Mouse (Mus musculus) hindbrain, embryonic 15.5 days (tissue): Measurements from ENCODE around the gene Slc2a2. TPM values are rescaled to one million over a fixed set of nuclear protein-coding genes. Genes with fewer than 3 reads are reported as not detected.

ENCODE experiments used
- ATAC-seq: fragments of 200-750 bp; cut with Nextera tagmentation; 2 replicates; pipeline ENCODE4 v1.8.0; 2017; ENCODE audit warnings: low read depth, moderate number of reproducible peaks, moderate TSS enrichment; ENCODE audit not compliant: low FRiP score
- H3K27ac ChIP-seq: fragments of 300-500 bp; sonication (generic); replicated peaks from 2 replicates; pipeline ENCODE4 v1.5.1; 2015; ENCODE audit warnings: mild to moderate bottlenecking, inconsistent platforms
- H3K27me3 ChIP-seq: fragments of 300-500 bp; sonication (generic); 2 replicates; pipeline ENCODE4 v1.6.1; 2015; ENCODE audit warnings: control low read depth, inconsistent platforms
- H3K36me3 ChIP-seq: fragments of 300-500 bp; sonication (generic); 2 replicates; pipeline ENCODE4 v1.6.1; 2015; ENCODE audit warnings: control low read depth, inconsistent platforms
- H3K4me1 ChIP-seq: fragments of 300-500 bp; sonication (generic); replicated peaks from 2 replicates; pipeline ENCODE4 v1.6.1; 2015; ENCODE audit warnings: control low read depth, inconsistent platforms
- H3K4me2 ChIP-seq: fragments of 300-500 bp; sonication (generic); 2 replicates; pipeline ENCODE4 v1.6.1; 2015; ENCODE audit warnings: moderate library complexity, mild to moderate bottlenecking, inconsistent platforms
- H3K4me3 ChIP-seq: fragments of 300-500 bp; sonication (generic); 2 replicates; pipeline ENCODE4 v1.5.1; 2015; ENCODE audit warnings: mild to moderate bottlenecking, inconsistent platforms
- H3K9ac ChIP-seq: fragments of 300-500 bp; sonication (generic); 2 replicates; pipeline ENCODE4 v1.6.1; 2015; ENCODE audit warnings: inconsistent platforms
- H3K9me3 ChIP-seq: fragments of 300-500 bp; sonication (generic); 2 replicates; pipeline ENCODE4 v1.6.1; 2016; ENCODE audit warnings: control low read depth, inconsistent platforms
- WGBS: fragments of 180-500 bp; shearing (Covaris S2); methylation state at CpG from one replicate; pipeline ENCODE4 v1.1.7; 2015; 5-methylcytosine and 5-hydroxymethylcytosine counted together
- polyA plus RNA-seq: library from polyadenylated mRNA; unstranded; fragments of >200 nt; fragmentation: Nextera tagmentation; extraction: Ambion mirVana; gene quantifications from 2 replicates; pipeline ENCODE4 v1.2.1, GENCODE M21; 2015

The Slc2a2 gene
- polyA plus RNA-seq = 0.08 TPM in 1 of 2 replicates, not detected in the other

GRCm38 (mm10) chr3:28697797-28698196 lies at the start of gene Slc2a2:
Slc2a2 (plus strand) TSS chr3:28697903.
- ATAC-seq = no peak
- Histone ChIP-seq H3K9ac (no peak within 1 kb of the TSS), H3K27ac (no peak within 1 kb of the TSS), H3K9me3 (no peaks in the 10 kb centered on the region), H3K27me3 (no peaks in the 10 kb centered on the region), H3K4me2 (no peak within 1 kb of the TSS), H3K36me3 (no peaks in the 10 kb centered on the region), H3K4me1 (no peaks in the 10 kb centered on the region), H3K4me3 (no peak within 1 kb of the TSS)
- 91% methylated on average over 2 of the region's 2 CpGs for WGBS

- Histone ChIP-seq H3K4me2 (no peak overlapping the region), H3K4me3 (no peak overlapping the region), H3K27ac (no peak overlapping the region), H3K9me3 (no peaks in the 10 kb centered on the region), H3K9ac (no peak overlapping the region), H3K27me3 (no peaks in the 10 kb centered on the region), H3K4me1 (no peaks in the 10 kb centered on the region), H3K36me3 (peaks cover 82% of the 10 kb centered on the region)
- ATAC-seq = no peak
- 55% methylated on average over 3 of the region's 3 CpGs for WGBS
Observed at GRCm38 (mm10) chr3:28652574-28652973, 45.1 kb upstream of the Slc2a2 start.

DNA sequence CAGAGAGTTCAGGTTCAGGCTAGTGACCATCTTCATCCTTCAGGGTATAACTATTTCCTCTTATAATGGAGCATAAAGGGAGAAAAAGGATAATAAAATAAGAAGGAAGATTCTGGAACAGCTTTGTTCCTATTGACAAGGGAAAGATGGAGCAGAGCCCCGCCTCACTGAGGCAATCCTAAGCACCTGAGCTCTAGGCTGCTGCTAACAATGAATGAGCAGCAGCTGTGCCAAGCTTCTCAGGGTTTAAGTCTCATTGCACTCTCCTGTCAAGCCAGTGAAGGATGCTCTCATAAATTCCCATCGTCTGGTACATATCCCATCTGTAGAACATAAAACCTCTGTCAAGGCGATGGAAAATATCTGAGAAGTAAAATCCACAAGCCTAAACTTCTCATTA lies 44.7 kb upstream of the Slc2a2 start:
- H3K36me3 ChIP-seq = peaks cover 79% of the 10 kb centered on the region
- 0 out of 2 replicates have a peak, but pooled peaks have one; percentile 34 for ATAC-seq
- 65% methylated on average over 3 of the region's 3 CpGs for WGBS

DNA sequence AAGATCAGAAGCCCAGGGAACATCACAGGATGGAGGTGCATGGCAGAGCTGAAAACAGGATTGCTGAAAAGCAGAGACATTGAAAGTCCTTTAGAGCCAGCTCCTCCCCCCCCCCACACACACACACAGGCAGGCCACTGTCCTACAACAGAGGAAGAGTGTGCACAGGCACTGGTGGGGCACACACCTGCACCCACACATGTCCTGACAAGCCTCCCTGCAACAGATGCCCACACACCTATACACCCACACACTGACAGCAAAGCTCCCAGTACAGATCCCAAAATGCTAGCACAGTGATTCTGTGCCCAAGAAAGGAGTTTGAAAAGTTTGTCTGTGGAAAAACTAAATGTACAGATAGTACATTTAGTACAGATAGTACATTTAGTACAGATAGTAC lies 43.0 kb upstream of the Slc2a2 start:
- H3K36me3 ChIP-seq = peaks cover 62% of the 10 kb centered on the region

More for the DNA sequence above, 44.7 kb upstream of the Slc2a2 start:
- H3K27me3 ChIP-seq = no peaks in the 10 kb centered on the region
- H3K4me1 ChIP-seq = no peaks in the 10 kb centered on the region
- H3K27ac ChIP-seq = no peak overlapping the region
- no peak overlapping the region for H3K4me3 ChIP-seq
- H3K4me2 ChIP-seq = no peak overlapping the region
- no peak overlapping the region for H3K9ac ChIP-seq
- H3K9me3 ChIP-seq = no peaks in the 10 kb centered on the region

DNA sequence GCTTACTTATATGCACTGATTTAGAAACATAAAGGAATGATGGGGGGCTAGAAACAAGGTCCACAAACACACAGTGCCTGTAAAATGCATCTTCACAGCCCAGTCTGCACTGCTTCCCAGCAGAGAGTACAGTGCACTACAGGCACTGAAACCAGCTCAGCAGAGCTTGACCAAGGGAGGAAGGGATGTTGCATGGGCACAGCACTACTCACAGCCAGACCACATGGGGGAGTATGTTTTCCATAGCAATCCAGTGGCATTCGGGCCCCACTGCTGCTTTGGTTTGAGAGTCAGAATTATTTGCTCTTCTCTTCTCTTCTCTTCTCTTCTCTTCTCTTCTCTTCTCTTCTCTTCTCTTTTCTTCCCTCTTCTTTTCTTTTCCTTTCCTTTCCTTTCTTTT lies 39.4 kb upstream of the Slc2a2 start:
- Histone ChIP-seq H3K27me3 (no peaks in the 10 kb centered on the region), H3K27ac (no peak overlapping the region), H3K9ac (no peak overlapping the region), H3K36me3 (peaks cover 52% of the 10 kb centered on the region), H3K9me3 (no peaks in the 10 kb centered on the region), H3K4me2 (no peak overlapping the region), H3K4me3 (no peak overlapping the region), H3K4me1 (no peaks in the 10 kb centered on the region)
- WGBS = 48% methylated on average over 1 of the region's 1 CpGs
- ATAC-seq = no peak

More for the DNA sequence above, 43.0 kb upstream of the Slc2a2 start:
- H3K9me3 ChIP-seq = no peaks in the 10 kb centered on the region
- H3K27me3 ChIP-seq = no peaks in the 10 kb centered on the region
- H3K4me2 ChIP-seq = no peak overlapping the region
- H3K4me3 ChIP-seq = no peak overlapping the region
- no peaks in the 10 kb centered on the region for H3K4me1 ChIP-seq
- ATAC-seq = no peak
- H3K9ac ChIP-seq = no peak overlapping the region
- H3K27ac ChIP-seq = no peak overlapping the region

GRCm38 (mm10) chr3:28680851-28681250 lies 16.9 kb upstream of the Slc2a2 start:
- no peak overlapping the region for H3K4me3 ChIP-seq
- H3K27ac ChIP-seq = no peak overlapping the region
- no peaks in the 10 kb centered on the region for H3K4me1 ChIP-seq
- H3K36me3 ChIP-seq = no peaks in the 10 kb centered on the region
- 0 out of 2 replicates have a peak, but pooled peaks have one; percentile 30 for ATAC-seq
- H3K9me3 ChIP-seq = no peaks in the 10 kb centered on the region
- H3K4me2 ChIP-seq = no peak overlapping the region
- no peak overlapping the region for H3K9ac ChIP-seq
- WGBS = 56% methylated on average over 7 of the region's 7 CpGs
- H3K27me3 ChIP-seq = no peaks in the 10 kb centered on the region

GRCm38 (mm10) chr3:28681866-28682265 lies 15.8 kb upstream of the Slc2a2 start:
- no peaks in the 10 kb centered on the region for H3K4me1 ChIP-seq
- H3K4me3 ChIP-seq = no peak overlapping the region
- no peaks in the 10 kb centered on the region for H3K9me3 ChIP-seq
- H3K4me2 ChIP-seq = no peak overlapping the region
- H3K36me3 ChIP-seq = no peaks in the 10 kb centered on the region
- H3K9ac ChIP-seq = no peak overlapping the region
- ATAC-seq = no peak
- 40% methylated on average over 6 of the region's 6 CpGs for WGBS
- no peaks in the 10 kb centered on the region for H3K27me3 ChIP-seq
- H3K27ac ChIP-seq = no peak overlapping the region

DNA sequence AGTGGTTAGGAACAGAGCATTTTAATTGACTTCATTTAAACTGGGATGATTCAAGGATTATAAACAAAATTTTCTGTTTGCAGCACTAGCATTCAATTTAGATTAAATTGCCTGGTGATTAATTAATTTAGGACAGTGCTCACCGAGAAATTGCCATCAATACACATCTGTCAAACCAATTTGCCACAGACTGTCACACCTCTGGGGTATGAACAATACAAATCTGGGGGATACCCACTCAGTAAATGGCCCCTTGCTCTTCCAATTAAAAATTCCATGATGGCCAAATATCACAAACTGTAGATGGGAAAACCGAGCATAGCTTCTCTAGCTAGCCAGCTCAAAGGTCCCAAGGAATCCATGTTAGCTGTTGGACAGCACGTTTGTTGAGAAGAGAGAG lies 15.3 kb upstream of the Slc2a2 start:
- no peak overlapping the region for H3K4me2 ChIP-seq
- no peaks in the 10 kb centered on the region for H3K9me3 ChIP-seq
- H3K4me3 ChIP-seq = no peak overlapping the region
- H3K36me3 ChIP-seq = no peaks in the 10 kb centered on the region
- H3K27ac ChIP-seq = no peak overlapping the region
- H3K4me1 ChIP-seq = no peaks in the 10 kb centered on the region
- 54% methylated on average over 3 of the region's 3 CpGs for WGBS
- H3K27me3 ChIP-seq = no peaks in the 10 kb centered on the region
- no peak overlapping the region for H3K9ac ChIP-seq
- no peak for ATAC-seq

DNA sequence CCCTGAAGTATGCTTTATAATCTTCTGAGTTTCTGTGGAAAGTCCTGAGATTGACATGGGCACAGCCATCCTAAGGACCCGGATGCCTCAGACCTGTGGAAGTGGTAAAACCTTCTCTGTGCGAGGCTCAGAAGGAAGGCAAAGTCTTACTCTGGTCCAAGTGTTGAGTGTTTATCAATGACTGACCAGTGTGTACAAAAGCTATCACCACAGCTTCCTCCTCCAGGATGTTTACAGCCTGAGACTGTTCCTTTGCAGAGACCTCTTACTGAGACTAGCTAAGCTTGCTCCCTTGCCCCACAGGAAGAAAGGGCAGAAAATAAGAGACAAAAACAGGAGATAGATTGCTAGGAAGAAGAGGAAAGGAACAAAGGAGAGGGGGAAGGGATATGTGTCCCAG lies 12.2 kb upstream of the Slc2a2 start:
- H3K27me3 ChIP-seq = no peaks in the 10 kb centered on the region
- no peak overlapping the region for H3K4me2 ChIP-seq
- no peak overlapping the region for H3K4me3 ChIP-seq
- no peaks in the 10 kb centered on the region for H3K36me3 ChIP-seq
- H3K9me3 ChIP-seq = no peaks in the 10 kb centered on the region
- H3K4me1 ChIP-seq = no peaks in the 10 kb centered on the region
- no peak for ATAC-seq
- WGBS = 90% methylated on average over 2 of the region's 2 CpGs
- H3K9ac ChIP-seq = no peak overlapping the region
- no peak overlapping the region for H3K27ac ChIP-seq

DNA sequence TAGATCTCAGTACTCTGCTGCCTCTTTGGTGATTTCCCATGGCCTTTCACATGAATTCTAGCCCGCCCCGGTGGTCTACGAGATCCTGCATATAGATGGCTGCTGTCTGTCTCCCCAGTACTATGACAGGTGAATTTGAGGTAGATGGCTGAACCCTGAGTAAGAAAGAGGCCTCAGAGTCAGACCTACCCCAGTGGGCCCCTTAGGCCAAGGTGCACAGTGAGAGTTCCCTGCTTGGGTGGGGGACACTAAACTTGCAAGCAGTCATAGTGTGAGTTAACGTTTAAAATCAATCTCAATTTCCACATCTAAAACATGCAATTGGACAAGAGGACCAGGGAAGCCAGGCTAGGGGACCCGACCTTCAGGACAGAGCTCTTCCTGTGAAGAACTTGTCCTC lies 2.9 kb upstream of the Slc2a2 start:
- 89% methylated on average over 5 of the region's 5 CpGs for WGBS
- no peaks in the 10 kb centered on the region for H3K4me1 ChIP-seq

GRCm38 (mm10) chr3:28695608-28696007 lies 2.1 kb upstream of the Slc2a2 start:
- no peaks in the 10 kb centered on the region for H3K9me3 ChIP-seq
- no peaks in the 10 kb centered on the region for H3K4me1 ChIP-seq
- H3K4me2 ChIP-seq = no peak overlapping the region
- ATAC-seq = no peak
- H3K4me3 ChIP-seq = no peak overlapping the region
- no peaks in the 10 kb centered on the region for H3K27me3 ChIP-seq
- H3K27ac ChIP-seq = no peak overlapping the region
- no peaks in the 10 kb centered on the region for H3K36me3 ChIP-seq
- WGBS = 87% methylated on average over 13 of the region's 13 CpGs
- no peak overlapping the region for H3K9ac ChIP-seq

More for the DNA sequence above, 2.9 kb upstream of the Slc2a2 start:
- Histone ChIP-seq H3K9ac (no peak overlapping the region), H3K27me3 (no peaks in the 10 kb centered on the region), H3K9me3 (no peaks in the 10 kb centered on the region), H3K27ac (no peak overlapping the region), H3K4me3 (no peak overlapping the region), H3K36me3 (no peaks in the 10 kb centered on the region), H3K4me2 (no peak overlapping the region)
- no peak for ATAC-seq

GRCm38 (mm10) chr3:28696162-28696561 lies 1.5 kb upstream of the Slc2a2 start:
- ATAC-seq = no peak
- no peaks in the 10 kb centered on the region for H3K4me1 ChIP-seq
- no peak overlapping the region for H3K4me2 ChIP-seq
- H3K36me3 ChIP-seq = no peaks in the 10 kb centered on the region
- H3K9me3 ChIP-seq = no peaks in the 10 kb centered on the region
- no peak overlapping the region for H3K9ac ChIP-seq
- WGBS = 73% methylated on average over 10 of the region's 10 CpGs
- no peaks in the 10 kb centered on the region for H3K27me3 ChIP-seq
- no peak overlapping the region for H3K27ac ChIP-seq
- no peak overlapping the region for H3K4me3 ChIP-seq

DNA sequence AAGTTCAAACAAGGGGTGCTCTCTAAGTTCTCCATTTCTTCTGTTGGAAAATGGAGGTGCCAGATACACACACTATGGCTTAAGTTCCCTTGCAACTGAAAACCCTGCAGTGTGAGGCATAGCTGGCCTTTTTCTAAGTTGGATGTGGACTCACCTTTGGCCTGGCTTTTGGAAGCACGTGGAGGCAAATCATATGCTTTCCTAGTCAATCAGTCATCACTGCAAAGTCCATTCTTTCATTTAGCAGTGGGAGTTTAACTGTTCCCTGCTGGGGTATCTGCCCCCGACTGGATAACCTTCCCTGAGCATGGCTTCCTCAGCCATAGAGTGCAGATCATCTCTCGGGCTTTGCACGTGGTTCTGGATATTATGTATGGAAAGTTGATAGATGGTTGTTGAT lies 1.9 kb downstream of the Slc2a2 start:
- Histone ChIP-seq H3K27me3 (no peaks in the 10 kb centered on the region), H3K36me3 (no peaks in the 10 kb centered on the region), H3K4me2 (no peak overlapping the region), H3K9me3 (no peaks in the 10 kb centered on the region), H3K4me3 (no peak overlapping the region), H3K27ac (no peak overlapping the region), H3K9ac (no peak overlapping the region), H3K4me1 (no peaks in the 10 kb centered on the region)
- ATAC-seq = no peak
- WGBS = 77% methylated on average over 4 of the region's 4 CpGs
